Mouse (Mus musculus) midbrain, embryonic 10.5 days (tissue): ENCODE data around the gene 6330409D20Rik. TPM values are rescaled to one million over a fixed set of nuclear protein-coding genes. Genes with fewer than 3 reads are reported as not detected.

Experiments used
- DNase-seq: peaks from one replicate; pipeline ENCODE4 v3.0.0-alpha.2; 2017; ENCODE audit warnings: low spot score
- H3K27ac ChIP-seq: fragments of 300-500 bp; sonication (generic); replicated peaks from 2 replicates; pipeline ENCODE4 v1.5.1; 2016; ENCODE audit warnings: mild to moderate bottlenecking
- H3K27me3 ChIP-seq: fragments of 300-500 bp; sonication (generic); 2 replicates; pipeline ENCODE4 v1.6.1; 2016; ENCODE audit warnings: low read depth, mild to moderate bottlenecking; ENCODE audit not compliant: poor library complexity, severe bottlenecking
- H3K36me3 ChIP-seq: fragments of 300-500 bp; sonication (generic); 2 replicates; pipeline ENCODE4 v1.6.1; 2016; ENCODE audit warnings: mild to moderate bottlenecking, moderate library complexity
- H3K4me1 ChIP-seq: fragments of 300-500 bp; sonication (generic); 2 replicates; pipeline ENCODE4 v1.6.1; 2016
- H3K4me3 ChIP-seq: fragments of 300-500 bp; sonication (generic); 2 replicates; pipeline ENCODE4 v1.5.1; 2016; ENCODE audit warnings: mild to moderate bottlenecking, moderate library complexity
- H3K9me3 ChIP-seq: fragments of 300-500 bp; sonication (generic); replicated peaks from 2 replicates; pipeline ENCODE4 v1.6.1; 2016; ENCODE audit warnings: mild to moderate bottlenecking
- WGBS: fragments of 180-500 bp; shearing (Covaris S2); methylation state at CpG from one replicate; pipeline ENCODE4 v1.1.7; 2016; 5-methylcytosine and 5-hydroxymethylcytosine counted together
- polyA plus RNA-seq: library from polyadenylated mRNA; unstranded; fragments of >200 nt; fragmentation: Nextera tagmentation; extraction: Ambion mirVana; gene quantifications from 2 replicates; pipeline ENCODE4 v1.2.1, GENCODE M21; 2016

6330409D20Rik gene
- polyA plus RNA-seq, 1 experiment from 2014 or later = 0.94 TPM

- peaks cover 47% of the 10 kb centered on the region for H3K4me1 ChIP-seq
- DNase-seq = no peak
- H3K4me3 ChIP-seq = no peak overlapping the region
Measured at GRCm38 (mm10) chr2:32731911-32732310, 8.9 kb downstream of the 6330409D20Rik start.

DNA sequence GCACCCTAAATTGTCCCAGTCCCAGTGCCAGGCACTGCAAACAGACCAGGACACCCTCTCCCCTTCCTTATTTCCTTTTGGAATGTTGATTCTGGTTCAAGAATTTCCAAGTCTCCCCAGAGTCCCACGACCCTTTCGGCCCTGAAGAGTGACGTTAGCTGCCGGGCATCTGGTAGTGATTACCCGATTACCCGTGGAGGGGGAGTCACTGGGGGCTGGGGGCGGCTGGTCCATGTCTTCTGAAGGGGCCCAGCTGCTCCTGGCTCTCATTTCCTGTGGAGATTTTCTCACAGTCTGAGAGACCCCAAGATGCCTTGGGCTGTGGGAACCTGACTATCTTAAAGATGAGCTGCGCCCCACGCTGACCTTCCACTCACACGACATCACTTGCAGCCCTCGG, 10.0 kb downstream of the 6330409D20Rik start:
- peak; percentile 48 for DNase-seq
- WGBS = 57% methylated on average over 11 of the region's 11 CpGs
- Histone ChIP-seq H3K4me1 (peaks cover 43% of the 10 kb centered on the region), H3K9me3 (no peaks in the 10 kb centered on the region), H3K36me3 (no peaks in the 10 kb centered on the region), H3K4me3 (no peak overlapping the region), H3K27ac (peak overlapping the region; percentile 38), H3K27me3 (peaks cover 7% of the 10 kb centered on the region)

More at GRCm38 (mm10) chr2:32731911-32732310, 8.9 kb downstream of the 6330409D20Rik start:
- H3K36me3 ChIP-seq = no peaks in the 10 kb centered on the region
- WGBS = 79% methylated on average over 4 of the region's 4 CpGs
- no peaks in the 10 kb centered on the region for H3K9me3 ChIP-seq
- peaks cover 7% of the 10 kb centered on the region for H3K27me3 ChIP-seq
- peak overlapping the region; percentile 19; the same call in 1 of the 2 replicates for H3K27ac ChIP-seq

GRCm38 (mm10) chr2:32729547-32729946, 11.3 kb downstream of the 6330409D20Rik start:
- Histone ChIP-seq H3K27ac (no peak overlapping the region), H3K9me3 (no peaks in the 10 kb centered on the region), H3K27me3 (peaks cover 7% of the 10 kb centered on the region), H3K4me1 (peaks cover 36% of the 10 kb centered on the region), H3K36me3 (no peaks in the 10 kb centered on the region), H3K4me3 (no peak overlapping the region)
- DNase-seq = no peak
- 80% methylated on average over 4 of the region's 4 CpGs for WGBS

DNA sequence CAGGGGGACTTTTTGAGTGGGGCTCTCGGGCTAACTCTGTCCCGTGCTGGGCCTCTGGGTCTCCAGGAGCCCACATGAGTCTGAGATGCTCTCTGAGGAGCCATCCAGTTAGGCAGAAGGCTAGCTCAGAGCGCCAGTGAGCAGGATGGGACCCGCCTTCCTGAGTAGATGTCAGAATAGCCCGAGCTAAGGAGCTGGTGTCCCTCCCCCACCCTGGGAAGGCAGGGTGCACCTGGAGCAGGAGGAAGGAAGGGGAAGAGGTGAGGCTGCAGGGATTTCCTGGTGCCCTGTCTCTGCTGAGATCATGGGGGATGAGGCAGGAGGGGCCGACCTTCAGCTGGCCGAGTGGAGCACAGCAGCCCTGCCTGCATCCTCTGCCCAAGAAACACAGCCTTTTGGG, 12.4 kb downstream of the 6330409D20Rik start:
- peak overlapping the region; percentile 58 for H3K27ac ChIP-seq
- H3K9me3 ChIP-seq = no peaks in the 10 kb centered on the region
- 62% methylated on average over 7 of the region's 7 CpGs for WGBS
- no peaks in the 10 kb centered on the region for H3K36me3 ChIP-seq
- H3K27me3 ChIP-seq = peaks cover 7% of the 10 kb centered on the region
- H3K4me3 ChIP-seq = peak overlapping the region; percentile 33
- peaks cover 31% of the 10 kb centered on the region for H3K4me1 ChIP-seq
- DNase-seq = no peak

DNA sequence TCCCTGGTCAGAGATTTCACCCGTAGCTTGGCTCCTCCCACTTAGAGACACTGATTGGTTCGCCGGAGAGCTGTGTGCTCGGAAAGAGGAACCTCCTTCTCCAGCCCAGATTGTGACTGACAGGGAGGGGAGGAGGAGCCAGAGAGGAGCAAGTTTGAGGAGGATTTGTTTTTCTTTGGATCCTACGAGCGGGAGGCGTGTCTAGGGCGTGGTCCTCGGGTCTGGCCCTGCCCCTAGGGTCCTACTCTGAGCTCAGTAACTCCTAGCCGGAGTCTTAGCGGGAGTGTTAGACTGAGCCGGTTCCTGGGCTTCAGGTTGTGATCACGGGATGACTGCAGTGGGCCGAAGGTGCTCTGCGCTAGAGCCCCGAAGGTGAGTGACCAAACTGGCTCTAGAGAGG, 13.4 kb downstream of the 6330409D20Rik start:
- DNase-seq = peak; percentile 94
- 1% methylated on average over 16 of the region's 16 CpGs for WGBS
- H3K4me1 ChIP-seq = peaks cover 31% of the 10 kb centered on the region
- H3K36me3 ChIP-seq = no peaks in the 10 kb centered on the region
- H3K4me3 ChIP-seq = peak overlapping the region; percentile 39
- no peaks in the 10 kb centered on the region for H3K9me3 ChIP-seq
- peak overlapping the region; percentile 69 for H3K27ac ChIP-seq
- peaks cover 7% of the 10 kb centered on the region for H3K27me3 ChIP-seq

DNA sequence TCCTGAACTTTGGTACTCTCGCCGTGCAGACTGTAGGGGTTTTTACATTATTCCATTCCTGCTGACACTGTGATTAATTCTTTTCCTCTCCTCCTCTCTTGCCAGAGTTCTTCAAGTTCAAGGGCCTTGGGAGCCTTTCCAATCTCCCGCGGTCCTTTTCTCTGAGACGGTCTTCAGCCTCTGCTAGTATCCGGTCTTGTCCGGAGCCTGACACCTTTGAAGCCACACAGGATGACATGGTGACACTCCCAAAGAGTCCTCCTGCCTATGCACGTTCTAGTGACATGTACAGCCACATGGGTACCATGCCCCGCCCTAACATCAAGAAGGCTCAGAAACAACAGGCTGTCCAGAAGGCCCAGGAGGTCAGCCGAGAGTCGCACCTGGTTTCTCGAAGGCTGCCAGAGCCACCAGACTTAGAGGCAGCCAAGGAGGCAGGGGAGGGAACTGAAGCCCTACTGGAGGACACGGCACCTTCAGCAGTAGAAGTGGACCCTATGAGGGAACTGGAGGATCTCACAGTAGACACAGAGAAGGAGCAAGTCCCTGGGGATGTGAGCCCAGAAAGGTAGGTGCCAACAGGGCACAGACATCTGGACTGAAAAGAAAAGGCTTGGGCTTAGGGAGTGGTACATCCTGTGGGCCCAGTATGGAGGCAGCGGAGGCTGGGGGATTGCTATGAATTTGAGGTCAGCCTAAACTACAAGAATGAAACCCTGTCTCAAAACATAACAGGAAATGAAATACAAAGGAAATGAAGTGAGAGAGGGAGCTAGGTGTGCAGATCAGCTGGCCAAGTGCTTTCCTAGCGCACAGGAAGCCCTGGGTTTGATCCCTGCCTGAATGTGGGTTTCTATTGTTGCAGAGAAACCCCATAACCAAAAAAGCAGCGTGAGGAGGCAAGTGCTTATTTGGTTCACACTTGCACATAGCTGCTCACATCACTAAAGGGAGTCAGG, 15.7 kb downstream of the 6330409D20Rik start:
- Histone ChIP-seq H3K4me3 (no peak overlapping the region), H3K27me3 (peaks cover 7% of the 10 kb centered on the region), H3K27ac (no peak overlapping the region), H3K36me3 (no peaks in the 10 kb centered on the region), H3K4me1 (peaks cover 32% of the 10 kb centered on the region), H3K9me3 (no peaks in the 10 kb centered on the region)
- no peak for DNase-seq
- WGBS = 85% methylated on average over 16 of the region's 16 CpGs

GRCm38 (mm10) chr2:32724149-32724548, 16.7 kb downstream of the 6330409D20Rik start:
- H3K36me3 ChIP-seq = no peaks in the 10 kb centered on the region
- H3K4me3 ChIP-seq = no peak overlapping the region
- no peak overlapping the region for H3K27ac ChIP-seq
- no peak for DNase-seq
- peaks cover 7% of the 10 kb centered on the region for H3K27me3 ChIP-seq
- peaks cover 32% of the 10 kb centered on the region for H3K4me1 ChIP-seq
- H3K9me3 ChIP-seq = no peaks in the 10 kb centered on the region
- whole genome bisulfite sequencing = 80% methylated on average over 4 of the region's 4 CpGs

GRCm38 (mm10) chr2:32722581-32722980, 18.2 kb downstream of the 6330409D20Rik start:
- Histone ChIP-seq H3K27me3 (no peaks in the 10 kb centered on the region), H3K4me3 (no peak overlapping the region), H3K27ac (no peak overlapping the region), H3K4me1 (peaks cover 26% of the 10 kb centered on the region), H3K36me3 (no peaks in the 10 kb centered on the region), H3K9me3 (no peaks in the 10 kb centered on the region)
- DNase-seq = no peak
- WGBS = 86% methylated on average over 3 of the region's 3 CpGs

DNA sequence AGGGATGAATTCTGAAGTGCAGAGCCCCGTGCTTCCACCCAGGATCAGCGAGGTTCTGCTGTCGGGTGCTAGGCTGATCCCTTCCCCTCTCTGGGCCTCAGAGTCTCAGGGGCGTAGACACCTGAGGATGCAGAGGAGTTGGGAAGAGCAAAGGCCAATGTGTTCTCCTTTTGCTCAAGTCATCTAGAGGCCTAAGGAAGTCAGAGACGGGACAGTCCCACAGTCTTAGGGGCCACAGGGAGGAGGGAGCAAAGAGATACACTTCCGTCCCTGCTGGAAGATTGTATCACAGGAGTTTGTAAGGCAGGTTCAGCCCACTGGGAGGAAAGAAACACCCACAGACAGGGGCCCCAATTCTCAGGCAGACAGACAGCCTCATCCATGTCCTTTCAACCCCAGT, 18.8 kb downstream of the 6330409D20Rik start:
- no peaks in the 10 kb centered on the region for H3K27me3 ChIP-seq
- peaks cover 22% of the 10 kb centered on the region for H3K4me1 ChIP-seq
- no peak for DNase-seq
- H3K4me3 ChIP-seq = no peak overlapping the region
- 60% methylated on average over 6 of the region's 6 CpGs for WGBS
- no peak overlapping the region for H3K27ac ChIP-seq
- 0 out of 2 replicates have a peak, but pooled peaks cover 2% of the 10 kb centered on the region for H3K9me3 ChIP-seq
- no peaks in the 10 kb centered on the region for H3K36me3 ChIP-seq

GRCm38 (mm10) chr2:32720681-32721229, 20.1 kb downstream of the 6330409D20Rik start, which contains the start of gene Sh2d3c:
Gene Sh2d3c, plus strand, starts transcription at chr2:32721055.
- Histone ChIP-seq H3K36me3 (no peaks in the 10 kb centered on the region), H3K27ac (peak within 1 kb of the TSS; percentile 35), H3K9me3 (0 out of 2 replicates have a peak, but pooled peaks cover 2% of the 10 kb centered on the region), H3K4me1 (peaks cover 20% of the 10 kb centered on the region), H3K4me3 (no peak within 1 kb of the TSS), H3K27me3 (no peaks in the 10 kb centered on the region)
- 75% methylated on average over 8 of the region's 8 CpGs for WGBS
- no peak for DNase-seq

DNA sequence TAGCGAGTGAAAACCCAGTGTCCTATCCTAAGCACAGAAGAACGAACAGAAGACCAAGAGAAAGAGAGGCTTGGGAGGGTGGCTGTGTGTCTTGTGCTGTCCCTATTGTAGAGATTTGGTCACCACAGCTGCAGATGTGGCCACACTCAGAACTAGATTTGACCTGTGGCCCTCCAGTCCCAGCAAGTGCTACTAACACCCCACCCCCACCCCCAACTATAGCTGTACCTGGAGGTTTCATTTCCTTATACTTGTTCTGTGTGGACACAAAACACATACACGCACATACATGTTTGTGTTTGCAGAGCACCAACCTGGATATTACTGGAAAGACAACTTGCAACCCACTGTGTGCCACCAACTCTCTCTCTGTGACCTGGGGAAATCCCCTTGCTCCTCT, 20.8 kb downstream of the 6330409D20Rik start:
- Histone ChIP-seq H3K27me3 (no peaks in the 10 kb centered on the region), H3K36me3 (no peaks in the 10 kb centered on the region), H3K4me1 (peaks cover 20% of the 10 kb centered on the region), H3K4me3 (no peak overlapping the region), H3K9me3 (0 out of 2 replicates have a peak, but pooled peaks cover 2% of the 10 kb centered on the region), H3K27ac (no peak overlapping the region)
- DNase-seq = no peak
- whole genome bisulfite sequencing = 90% methylated on average over 3 of the region's 3 CpGs

DNA sequence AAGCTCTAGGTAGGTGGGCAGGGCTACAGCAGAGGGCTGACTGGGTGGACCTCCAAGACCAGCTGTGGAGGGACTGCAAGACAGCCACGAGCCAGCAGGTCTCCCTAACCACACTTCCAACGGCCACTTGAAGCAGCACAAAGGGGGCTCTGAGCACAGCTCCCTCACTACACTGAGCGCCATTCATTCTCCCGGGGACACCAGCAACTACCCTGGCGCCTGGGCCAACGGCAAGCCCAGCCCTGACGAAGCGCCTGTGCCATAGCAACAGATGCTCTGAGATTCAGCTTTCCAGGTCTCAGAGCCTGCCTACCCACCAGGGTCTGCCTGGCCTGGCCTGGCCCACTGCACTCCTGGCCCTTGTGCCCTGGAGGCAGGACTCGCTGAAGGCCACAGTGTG, 22.1 kb downstream of the 6330409D20Rik start:
- Histone ChIP-seq H3K27ac (peak overlapping the region; percentile 43; the same call in 1 of the 2 replicates), H3K4me1 (peaks cover 32% of the 10 kb centered on the region), H3K36me3 (no peaks in the 10 kb centered on the region), H3K4me3 (no peak overlapping the region), H3K9me3 (0 out of 2 replicates have a peak, but pooled peaks cover 2% of the 10 kb centered on the region), H3K27me3 (no peaks in the 10 kb centered on the region)
- 51% methylated on average over 9 of the region's 9 CpGs for WGBS
- no peak for DNase-seq
